Mouse (Mus musculus) gastrocnemius, adult 2 months (tissue): ENCODE measurements at regions not wholly inside any gene's neighbourhood (a gene's known extent, or its start where the extent isn't known, plus 50 kb on each side); places are given as distances from the start of the nearest gene placed in this dataset.

Source experiments
- DNase-seq: peaks from one replicate; pipeline ENCODE4 v3.0.0; 2022
- H3K27ac ChIP-seq: fragments of 200-600 bp; 2 replicates; pipeline ENCODE4 v1.8.1; 2022; ENCODE audit warnings: mild to moderate bottlenecking
- H3K4me3 ChIP-seq: fragments of 200-600 bp; 2 replicates; pipeline ENCODE4 v1.8.1; 2022; ENCODE audit warnings: mild to moderate bottlenecking, moderate library complexity
- CTCF ChIP-seq: fragments of 200-600 bp; IDR thresholded peaks from 2 replicates; pipeline ENCODE4 v1.8.1; 2022; ENCODE audit warnings: antibody characterized with exemption, mild to moderate bottlenecking, moderate library complexity
- intact Hi-C: fragments of 180-260 bp; cut with DNase I; formaldehyde crosslinking; loops from one replicate; pipeline ENCODE4 v1.15.1; 2025

- no peak for TF ChIP-seq CTCF
- intact Hi-C loops: no loop called here
- no peak for DNase-seq
- Histone ChIP-seq H3K4me3 (no peak overlapping the region), H3K27ac (no peak overlapping the region)
These were observed 824.9 kb upstream of the Epha7 start for GRCm38 (mm10) chr4:27987986-27988423.

GRCm38 (mm10) chr4:27994411-27994810, 818.5 kb upstream of the Epha7 start:
- no peak for TF ChIP-seq CTCF
- Histone ChIP-seq H3K4me3 (no peak overlapping the region), H3K27ac (no peak overlapping the region)
- intact Hi-C loops: no loop called here
- no peak for DNase-seq

GRCm38 (mm10) chr4:28001818-28002476, 811.0 kb upstream of the Epha7 start:
- intact Hi-C loops: no loop called here

More at GRCm38 (mm10) chr4:28001818-28002476, 811.0 kb upstream of the Epha7 start:
- no peak overlapping the region for H3K27ac ChIP-seq
- H3K4me3 ChIP-seq: no peak overlapping the region
- TF ChIP-seq CTCF: no peak
- no peak for DNase-seq
